Mouse (Mus musculus) brain, embryonic 14.5 days (tissue): Measurements from ENCODE around the gene Rnf169.

Source experiments
- CTCF ChIP-seq: fragments of 200-500 bp; IDR thresholded peaks from 2 replicates; pipeline ENCODE4 v1.5.1; 2012; ENCODE audit warnings: inconsistent platforms, mild to moderate bottlenecking, moderate library complexity, borderline replicate concordance; ENCODE audit not compliant: insufficient read depth, insufficient read length; ENCODE audit errors: extremely low read depth
- POLR2A ChIP-seq: fragments of 200-500 bp; IDR thresholded peaks from 2 replicates; pipeline ENCODE4 v1.6.1; 2012; ENCODE audit warnings: mild to moderate bottlenecking, inconsistent platforms, borderline replicate concordance; ENCODE audit not compliant: poor library complexity, insufficient read depth, insufficient read length, severe bottlenecking; ENCODE audit errors: extremely low read depth

DNA sequence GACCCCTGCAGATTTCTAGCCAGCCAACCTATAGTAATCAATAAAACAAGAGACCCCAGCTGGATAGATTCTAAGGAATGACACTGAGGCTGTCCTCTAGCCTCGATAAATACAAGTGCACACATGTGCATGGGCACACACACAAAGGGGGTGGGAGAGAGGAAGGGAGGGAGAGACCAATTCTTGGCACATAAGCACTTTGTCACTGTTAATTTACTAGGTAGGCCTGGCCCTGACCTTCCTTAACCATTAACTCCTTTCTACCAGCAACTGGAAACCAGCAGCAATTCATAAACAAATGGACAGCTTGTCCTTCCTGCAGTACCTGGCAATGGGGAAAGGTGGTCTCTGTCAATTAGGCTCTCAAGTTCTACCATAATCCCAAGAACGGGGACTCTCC is 8.3 kb downstream of the Rnf169 start:
- no peak for TF ChIP-seq POLR2A
- no peak for TF ChIP-seq CTCF
